Mouse (Mus musculus) heart, postnatal 36 days (tissue): ENCODE results near the gene Ttll1. TPM values are rescaled to one million over a fixed set of nuclear protein-coding genes. Genes with fewer than 3 reads are reported as not detected.

ENCODE experiments used
- DNase-seq, 2 experiments: peaks; one replicate each; pipeline ENCODE4 v3.0.0; 2021 to 2022
- intact Hi-C: fragments of 180-260 bp; cut with DNase I; formaldehyde crosslinking; loops from one replicate; pipeline ENCODE4 v1.15.1; 2025
- microRNA-seq, 2 experiments: library from miRNA; unstranded; fragments of <30 nt; microRNA quantifications; one replicate each; pipeline ENCODE4 v1.2.0; 2021; ENCODE audit warnings: borderline number of aligned reads in 2 of 2
- total RNA-seq, 2 experiments: library from RNA; stranded (reverse); gene quantifications; 2 replicates each; pipeline ENCODE4 v1.2.3; 2021

Ttll1 gene
- total RNA-seq, 2 experiments from 2014 or later = 47.3 to 53.2 TPM

DNA sequence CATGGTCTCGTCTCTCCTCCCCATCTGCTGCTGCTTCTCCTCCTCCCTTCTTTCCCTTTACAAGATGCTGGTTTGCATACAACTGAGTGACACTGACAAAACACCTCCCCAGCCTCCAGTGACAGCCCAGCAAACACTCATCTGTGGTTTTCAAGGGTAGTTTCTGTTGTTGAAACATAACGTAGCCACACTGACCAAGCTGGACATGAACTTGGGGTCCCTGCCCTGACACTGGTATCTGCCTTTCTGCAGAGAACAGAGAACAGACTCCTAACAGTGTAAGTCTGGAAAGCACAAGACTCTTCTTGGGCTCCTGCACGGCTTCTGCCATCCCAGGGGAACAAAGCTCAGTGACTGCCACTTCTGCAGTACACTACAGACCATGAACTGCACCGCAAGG is 76.0 kb downstream of the Ttll1 start:
- intact Hi-C loops = no loop called here
- DNase-seq = no peak

Small RNA genes within 50 kb of the gene (microRNA-seq; reads per million reads assigned to microRNA genes)
- 0 reads per million in 2 experiments for gene Gm24575

Other genes with a start within 250 kb of the Ttll1 start
- 10 to 100 TPM; 11.0 to 12.2 TPM for gene Arfgap3, start 160.6 kb downstream of the Ttll1 start, total RNA-seq
- gene Pacsin2, start 46.3 kb downstream of the Ttll1 start, total RNA-seq = 100 to 1,000 TPM; 174 to 191 TPM
- gene Bik, start 16.0 kb upstream of the Ttll1 start, total RNA-seq = 10 to 100 TPM; 11.6 to 13.1 TPM
- 10 to 100 TPM; 60.2 to 68.3 TPM for gene Tspo, start 52.7 kb upstream of the Ttll1 start, total RNA-seq
- gene Mcat, start 52.9 kb upstream of the Ttll1 start, total RNA-seq = 10 to 100 TPM; 37.8 to 39.3 TPM
- 1 to 10 TPM; 5.6 to 6.5 TPM for gene Ttll12, start 84.3 kb upstream of the Ttll1 start, total RNA-seq
- 1 to 10 TPM; 1.3 TPM for gene Scube1, start 214.1 kb upstream of the Ttll1 start, total RNA-seq